Mouse (Mus musculus): Measurements from ENCODE around the gene Sesn3.

- TF ChIP-seq CTCF (IDR thresholded peaks at IDR 0.05; ENCODE audit: low read depth) (no peak), EP300 (optimal IDR thresholded peaks at IDR 0.05) (no peak)
Observed at GRCm38 (mm10) chr9:14364719-14365118, 89.9 kb downstream of the Sesn3 start.
